Mouse (Mus musculus) layer of hippocampus, adult 18-20 months (tissue): ENCODE results near the gene Ankrd23. TPM values are rescaled to one million over a fixed set of nuclear protein-coding genes. Genes with fewer than 3 reads are reported as not detected.
"Not testable (repeated sequence)": the region's sequence is repeated elsewhere in the genome, so short reads cannot be mapped to it uniquely, and the experiment has no call there.

Experiments
- DNase-seq, 2 experiments: peaks; one replicate each; pipeline ENCODE4 v3.0.0; 2022; ENCODE audit warnings: low spot score in 2 of 2
- long read RNA-seq: library from polyadenylated mRNA; stranded (forward); transcript quantifications from one replicate; pipeline ENCODE4 v2.0.0, GENCODE M21; 2021
- total RNA-seq, 2 experiments: library from RNA; stranded (reverse); gene quantifications; 2 replicates each; pipeline ENCODE4 v1.2.3; 2021

Gene Ankrd23
- total RNA-seq: 1 to 10 TPM; 5.1 to 6.8 TPM
- long read RNA-seq, partial matches to known transcripts: 0 of 2 reads
- long read RNA-seq, other reads (novel, unspliced or antisense): 2 of 2 reads

DNA sequence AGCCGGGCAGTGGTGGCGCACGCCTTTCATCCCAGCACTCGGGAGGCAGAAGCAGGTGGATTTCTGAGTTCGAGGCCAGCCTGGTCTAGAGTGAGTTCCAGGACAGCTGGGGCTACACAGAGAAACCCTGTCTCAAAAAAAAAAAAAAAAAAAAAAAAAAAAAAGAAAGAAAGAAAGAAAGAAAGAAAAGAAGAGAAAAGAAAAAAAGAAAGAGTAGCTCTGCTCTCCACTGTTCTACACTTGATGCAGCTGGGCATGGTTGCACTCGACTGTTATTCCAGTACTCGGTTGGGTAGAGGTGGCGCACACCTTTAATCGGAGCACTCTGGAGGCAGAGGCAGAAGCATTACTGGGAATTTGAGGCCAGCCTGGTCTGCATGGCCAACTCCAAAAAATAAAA, at the start of gene Ankrd23:
Gene Ankrd23, minus strand, starts transcription at position 101 of the 400 bp plus-strand sequence.
- DNase-seq: not testable (repeated sequence)

- DNase-seq: no peak
These were observed 49.6 kb upstream of the Ankrd23 start for GRCm38 (mm10) chr1:36586288-36586687.

GRCm38 (mm10) chr1:36583408-36584116, 46.9 kb upstream of the Ankrd23 start:
- no peak for DNase-seq

DNA sequence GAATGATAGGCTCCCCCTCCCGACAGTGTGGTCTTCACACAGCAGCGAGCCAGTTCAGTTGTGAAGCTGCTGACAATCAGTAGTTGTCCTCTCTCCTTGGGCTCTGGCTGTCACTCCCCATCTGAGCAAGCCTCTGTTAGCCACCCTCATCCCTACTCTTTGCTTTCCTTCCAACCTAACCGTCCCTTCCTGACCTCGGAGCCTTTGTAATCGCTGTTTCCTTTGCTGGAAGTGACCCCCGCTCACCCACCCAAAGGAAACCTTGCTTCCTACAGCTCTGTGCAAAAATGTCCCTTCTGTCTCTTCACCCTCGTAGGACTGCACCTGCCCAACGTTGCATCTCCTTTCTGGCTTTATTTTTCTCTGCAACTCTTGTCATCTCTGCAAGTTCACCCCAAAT, 45.5 kb upstream of the Ankrd23 start:
- DNase-seq: no peak

DNA sequence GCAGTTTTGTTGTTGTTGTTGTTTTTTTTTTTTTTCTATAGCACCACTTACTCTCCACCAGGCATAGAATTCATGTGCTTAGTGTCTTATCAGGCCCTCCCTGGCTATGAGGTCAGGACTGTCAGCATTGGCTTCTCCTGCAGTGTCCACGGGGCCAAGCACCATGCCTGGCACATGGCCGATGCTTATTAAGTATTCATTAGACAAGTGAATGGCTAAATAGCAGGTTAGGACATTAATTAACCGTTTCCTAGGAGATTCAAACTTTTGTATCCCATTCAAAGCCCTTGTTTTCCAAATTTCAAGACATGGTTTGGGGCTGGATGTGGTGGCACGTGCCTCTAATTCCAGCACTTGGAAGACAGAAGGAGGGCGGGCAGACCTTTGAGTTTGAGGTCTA, 44.6 kb upstream of the Ankrd23 start:
- DNase-seq: no peak

DNA sequence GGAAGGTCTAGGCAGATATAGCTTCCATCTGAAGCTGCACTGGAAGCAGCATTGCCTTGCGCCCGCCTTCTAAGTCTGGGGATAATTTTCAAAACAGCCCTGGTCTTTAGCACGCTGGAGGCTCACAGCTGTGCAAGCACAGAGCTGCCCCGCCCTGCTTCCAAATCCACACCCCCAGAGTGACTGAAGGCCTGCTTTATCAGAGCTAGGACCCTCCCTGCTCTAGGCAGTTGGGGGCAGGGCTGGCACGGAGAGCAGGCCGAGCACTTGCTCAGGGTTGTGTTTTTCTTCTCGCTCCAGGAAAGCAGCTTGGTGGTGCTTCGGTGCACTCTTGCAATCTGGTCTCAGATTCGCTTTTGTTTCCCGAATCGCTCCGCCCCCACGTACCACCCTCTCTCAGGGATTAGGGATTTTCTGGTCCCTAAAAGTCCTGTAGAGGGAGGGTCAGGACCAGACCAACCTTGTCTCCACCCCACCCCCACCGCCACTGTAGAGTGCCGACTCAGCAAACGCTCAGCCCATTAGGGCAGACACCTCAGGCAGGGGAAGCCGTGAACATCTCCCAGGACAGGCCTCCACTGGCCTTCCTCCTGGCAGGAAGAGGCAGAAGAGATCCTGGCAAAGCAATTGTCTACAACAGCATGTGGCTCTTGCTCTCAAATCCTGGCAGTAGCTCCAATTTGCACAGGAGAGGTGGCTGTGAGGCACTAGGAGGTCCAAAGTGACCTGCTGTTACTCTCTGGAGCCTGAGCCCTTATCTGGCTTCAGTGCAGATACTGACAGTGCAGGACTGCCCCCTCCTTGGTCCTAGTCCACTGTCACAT, 43.9 kb upstream of the Ankrd23 start:
- DNase-seq: peak; percentile 42 to 66

- DNase-seq: no peak
These were observed 43.3 kb upstream of the Ankrd23 start for GRCm38 (mm10) chr1:36579974-36580383.

GRCm38 (mm10) chr1:36576991-36577675, 40.5 kb upstream of the Ankrd23 start:
- DNase-seq: no peak

DNA sequence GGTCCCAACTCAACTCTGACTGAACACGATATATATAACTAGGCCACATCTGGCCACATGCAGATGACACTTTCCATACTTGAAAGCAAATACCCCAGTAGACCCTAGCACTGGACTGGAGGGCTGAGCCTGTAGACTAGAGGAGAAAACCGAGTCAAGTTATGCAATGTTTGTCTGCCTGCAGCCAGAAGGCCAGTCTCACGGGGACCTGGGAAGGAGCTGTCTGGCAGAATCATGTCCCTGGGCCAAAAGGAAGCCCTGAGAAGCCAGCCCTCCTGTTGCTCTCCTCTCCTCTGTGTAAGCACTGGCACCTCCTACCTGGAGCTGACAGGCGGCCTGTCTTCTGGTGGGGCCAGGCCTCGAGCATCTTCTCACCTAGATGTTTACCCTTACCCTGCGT, 38.7 kb upstream of the Ankrd23 start:
- DNase-seq: no peak

DNA sequence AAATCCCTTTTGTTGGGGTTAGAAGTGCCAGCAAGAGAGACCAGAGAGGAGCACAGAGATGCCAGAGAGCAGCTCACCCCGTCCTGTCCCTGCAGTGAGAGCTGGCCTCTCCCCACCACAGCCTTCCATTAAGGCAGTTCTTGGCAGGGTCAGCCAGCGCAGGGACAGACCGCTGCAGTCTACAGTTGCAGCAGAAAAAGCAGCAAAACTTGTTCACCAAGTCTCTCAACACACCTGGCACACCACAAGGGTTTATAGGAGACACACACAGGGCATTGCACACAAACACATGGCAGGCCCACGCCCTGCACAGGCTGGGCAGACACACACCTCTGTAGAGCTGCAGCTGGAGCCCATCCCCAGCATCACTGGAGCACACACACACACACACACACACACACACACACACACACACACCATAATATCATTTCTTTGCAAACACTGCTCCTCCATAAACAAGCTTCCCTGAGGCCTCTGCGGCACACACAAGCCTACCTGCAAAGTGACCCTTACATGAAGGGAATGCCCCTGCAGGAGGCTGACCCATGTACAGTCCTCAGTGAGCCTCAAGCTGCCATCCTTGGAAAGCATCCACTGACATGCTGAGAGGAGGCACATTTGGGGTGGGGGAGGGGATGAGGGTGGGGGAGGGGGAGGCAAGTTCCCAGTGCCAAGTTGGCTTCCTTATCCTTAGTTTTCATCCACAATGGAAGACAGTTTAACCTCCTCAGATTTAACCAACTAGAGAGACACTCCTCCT, 37.7 kb upstream of the Ankrd23 start:
- no peak for DNase-seq

DNA sequence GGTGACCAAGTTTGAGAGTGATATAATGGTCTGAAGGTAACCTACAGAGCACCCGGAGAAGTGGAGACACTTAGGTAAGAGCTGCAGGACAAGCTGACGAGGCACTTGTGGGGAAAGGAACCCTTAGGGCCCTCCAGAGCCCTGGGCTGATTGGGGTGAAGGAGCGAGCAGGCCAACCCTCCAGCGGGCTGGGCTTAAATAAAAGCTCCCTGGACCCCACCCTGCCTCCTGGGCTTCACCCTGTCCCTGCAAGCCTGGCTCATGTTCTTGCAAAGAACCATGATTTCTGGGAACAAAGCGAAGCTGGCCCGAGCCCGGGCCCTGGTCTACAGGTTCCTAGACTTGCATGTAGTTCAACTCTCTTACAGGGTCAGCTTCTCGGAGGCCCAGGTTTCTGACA, 36.8 kb upstream of the Ankrd23 start:
- no peak for DNase-seq

DNA sequence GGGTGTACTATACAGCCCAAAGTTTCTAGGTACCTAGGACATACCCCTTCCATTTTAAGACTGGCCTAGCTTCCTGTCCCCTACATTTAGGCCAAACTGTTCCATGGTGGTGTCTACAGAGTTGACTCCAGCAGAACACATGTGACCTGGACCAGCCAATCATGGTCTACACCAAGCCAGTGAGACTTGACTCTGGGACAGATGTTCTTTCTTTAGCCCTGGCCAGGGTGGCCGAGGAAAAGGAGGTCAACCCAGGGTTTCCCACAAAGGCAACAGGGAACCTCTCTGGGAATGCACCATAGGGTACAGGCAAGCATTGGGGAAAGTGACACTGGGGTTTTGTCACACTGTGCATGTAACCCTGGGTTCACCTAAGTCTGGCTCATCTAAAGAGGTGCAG, 36.0 kb upstream of the Ankrd23 start:
- DNase-seq: no peak

DNA sequence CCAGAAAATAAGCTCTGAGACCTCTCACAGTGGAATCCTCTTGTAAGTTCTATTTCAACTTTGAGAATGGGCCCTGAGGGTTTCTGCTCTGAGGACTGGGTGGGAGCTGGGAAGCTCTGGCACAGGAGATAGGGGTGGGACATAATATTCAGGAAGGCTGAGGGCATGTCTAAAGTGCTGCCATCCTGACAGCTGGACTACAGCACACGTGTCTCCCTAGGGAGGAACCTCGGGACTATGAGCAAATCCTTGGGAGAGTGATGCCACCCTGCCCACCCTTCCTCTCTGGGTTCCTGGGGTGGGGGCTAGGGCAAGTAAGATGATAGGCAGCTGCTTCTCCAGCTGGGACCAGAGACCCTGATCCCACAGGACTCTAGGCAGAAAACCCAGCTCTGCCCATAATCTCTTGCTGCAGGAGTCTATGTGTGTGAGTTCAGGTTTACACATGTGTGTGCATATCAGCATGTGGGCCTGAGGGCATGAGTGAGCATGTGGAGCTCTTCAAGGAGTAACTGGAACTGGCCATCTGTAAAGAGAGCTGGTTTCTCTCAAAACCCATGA, 35.5 kb upstream of the Ankrd23 start:
- DNase-seq: no peak

GRCm38 (mm10) chr1:36571627-36572026, 34.9 kb upstream of the Ankrd23 start:
- DNase-seq: no peak

- no peak for DNase-seq
These were observed 33.6 kb upstream of the Ankrd23 start for GRCm38 (mm10) chr1:36570320-36570719.

DNA sequence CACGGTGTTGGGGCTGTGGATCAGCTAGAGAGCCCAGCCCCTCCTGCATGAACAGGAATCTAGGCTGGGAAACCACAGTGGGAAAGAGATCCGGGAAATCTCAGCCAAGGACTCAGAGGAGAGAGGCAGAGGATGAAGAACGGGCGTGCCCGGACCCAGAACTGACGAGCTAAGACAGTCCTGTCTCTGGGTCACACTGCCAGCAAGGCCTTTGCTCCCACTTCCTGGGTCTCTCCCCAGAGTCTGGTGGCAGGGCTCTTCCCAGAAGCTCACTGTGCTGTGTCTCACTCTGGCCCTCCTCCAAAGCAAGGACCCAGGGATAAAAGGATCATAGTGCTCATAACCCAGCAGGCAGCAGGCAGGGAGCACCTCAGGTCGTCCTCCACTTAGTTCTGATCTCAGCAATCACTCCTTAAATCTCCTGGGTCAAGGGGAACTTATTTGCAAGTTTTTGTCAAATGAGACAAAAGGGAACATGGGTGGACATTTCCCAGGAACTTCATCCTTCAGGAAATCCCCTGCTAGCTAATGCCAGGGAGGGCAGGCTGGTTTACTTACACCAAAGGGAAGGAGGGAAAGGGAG, 33.1 kb upstream of the Ankrd23 start:
- no peak for DNase-seq

GRCm38 (mm10) chr1:36568776-36569175, 32.1 kb upstream of the Ankrd23 start:
- DNase-seq: no peak

DNA sequence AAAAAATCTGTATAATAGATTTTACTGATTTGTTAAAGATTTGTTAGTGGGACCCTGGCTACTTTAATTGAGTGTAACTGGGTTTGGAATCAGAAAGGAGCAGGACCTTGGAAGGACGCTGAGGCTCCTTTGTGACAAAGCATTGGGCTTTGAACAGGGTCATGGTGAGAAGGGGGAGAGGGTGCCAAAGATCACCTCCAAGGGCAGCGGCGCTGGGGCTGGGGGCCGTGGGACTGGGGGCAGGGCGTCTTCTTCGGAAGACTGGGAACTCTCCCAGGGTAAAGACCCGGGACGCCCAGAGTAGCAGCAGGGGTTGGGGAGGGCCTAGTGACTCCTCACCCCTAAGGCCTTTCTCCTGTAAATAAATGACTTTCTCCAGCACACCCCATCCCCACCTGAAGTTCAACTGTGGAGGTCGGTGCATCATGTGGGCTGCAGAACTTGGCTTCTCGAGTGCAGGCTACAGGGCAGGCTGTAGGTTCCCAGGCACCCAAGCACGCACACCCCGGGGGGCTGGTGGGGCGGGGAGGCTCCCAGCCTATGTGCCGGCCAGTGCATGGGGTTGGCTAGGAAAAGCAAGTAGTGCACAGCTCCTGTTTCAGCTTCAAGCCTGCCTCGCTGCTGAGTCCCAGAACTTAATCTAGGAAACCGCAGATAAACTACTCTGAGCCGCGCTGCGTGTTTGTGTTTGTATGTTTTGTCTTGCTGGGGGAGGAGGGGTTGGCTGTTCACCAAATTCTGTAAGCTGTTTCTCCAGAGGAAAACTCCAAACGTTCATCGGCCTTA, 31.3 kb upstream of the Ankrd23 start:
- DNase-seq: no peak

DNA sequence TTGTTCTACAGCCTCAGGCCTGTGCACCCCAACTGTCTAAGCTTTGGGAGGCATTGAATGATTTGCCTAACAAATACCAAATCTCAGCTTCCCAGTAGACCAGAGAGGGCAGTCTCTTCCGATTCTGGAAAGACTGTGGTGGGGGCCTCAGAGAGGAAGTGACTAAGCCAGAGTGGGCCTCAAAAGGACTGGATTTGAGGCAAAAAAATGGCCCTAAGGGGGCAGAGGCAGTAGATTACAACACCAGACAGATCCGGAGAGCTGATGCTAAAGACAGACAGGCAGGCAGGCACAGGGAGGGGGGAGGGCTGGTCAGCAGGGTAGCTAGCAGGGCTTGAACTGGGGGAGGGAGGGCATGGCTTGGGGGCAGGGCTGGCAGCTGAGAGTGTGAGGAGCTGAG, 29.7 kb upstream of the Ankrd23 start:
- no peak for DNase-seq

DNA sequence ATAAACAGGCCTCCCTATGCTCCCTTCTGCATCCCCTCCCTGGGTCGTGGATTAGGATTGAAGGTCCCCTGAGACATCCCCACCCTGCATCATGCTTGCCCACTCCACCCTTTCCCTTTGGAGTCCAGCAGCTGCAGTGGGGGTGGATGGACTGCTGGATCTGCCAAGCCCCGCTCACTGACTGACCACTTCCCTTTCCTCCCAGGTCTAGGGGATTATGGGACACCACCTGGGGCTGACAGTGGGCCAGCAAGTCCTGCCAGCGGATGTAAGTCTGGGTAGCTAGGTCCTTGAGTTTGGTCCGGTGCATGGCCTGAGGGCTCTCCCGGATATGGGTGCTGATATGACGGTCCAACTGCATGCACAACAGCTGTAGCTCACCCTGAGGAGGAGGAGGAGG, 27.4 kb upstream of the Ankrd23 start:
- no peak for DNase-seq
